Mouse (Mus musculus): ENCODE data around the gene Smco4.

DNA sequence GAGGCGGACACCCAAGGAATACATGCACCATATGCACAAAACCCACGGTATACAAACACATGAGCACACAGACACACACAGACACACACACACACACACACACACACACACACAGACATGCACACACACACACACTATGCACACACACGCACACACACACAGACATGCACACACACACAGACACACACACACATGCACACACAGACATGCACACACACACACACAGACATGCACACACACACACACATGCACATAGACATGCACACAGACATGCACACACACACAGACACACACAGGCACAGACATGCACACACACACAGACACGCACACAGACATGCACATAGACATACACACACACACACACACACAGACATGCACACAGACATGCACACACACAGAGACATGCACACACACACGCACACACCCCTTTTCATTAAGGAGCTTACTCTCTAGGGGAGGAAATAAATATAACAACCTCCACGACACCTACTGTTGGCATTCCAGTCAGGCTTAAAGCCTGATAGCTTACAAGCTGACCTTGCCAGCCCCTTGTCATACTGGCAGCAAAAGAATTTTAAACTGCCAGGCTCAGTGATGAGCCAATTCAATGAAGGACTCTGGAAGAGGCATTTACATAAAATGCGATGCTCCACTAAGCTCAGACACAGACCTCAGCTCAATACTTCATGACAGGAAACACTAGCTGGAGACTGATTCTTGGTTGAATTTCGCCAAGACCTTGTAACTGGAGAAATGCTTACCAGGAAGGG, 2.7 kb upstream of the Smco4 start:
- no peak for TF ChIP-seq EP300 (IDR thresholded peaks at IDR 0.05; ENCODE audit: low read depth)
- TF ChIP-seq CTCF (IDR thresholded peaks at IDR 0.05; ENCODE audit: low read depth): no peak
